Mouse (Mus musculus) thymus, postnatal 36 days (tissue): Measurements from ENCODE around the gene Khdc4.
A peak's percentile ranks its signal among the peaks of the same experiment; 100 is the strongest.
"Not testable (repeated sequence)": the region's sequence is repeated elsewhere in the genome, so short reads cannot be mapped to it uniquely, and the experiment has no call there.

Source experiments
- DNase-seq, 2 experiments: peaks; one replicate each; pipeline ENCODE4 v3.0.0; 2022; ENCODE audit warnings: mixed read lengths in 2 of 2

Khdc4 gene

GRCm38 (mm10) chr3:88658441-88659127 is 27.0 kb upstream of the Khdc4 start:
- no peak for DNase-seq

GRCm38 (mm10) chr3:88659798-88660197 is 25.8 kb upstream of the Khdc4 start:
- no peak for DNase-seq

GRCm38 (mm10) chr3:88664095-88664494 is 21.5 kb upstream of the Khdc4 start:
- no peak for DNase-seq

GRCm38 (mm10) chr3:88677399-88677798 is 8.2 kb upstream of the Khdc4 start:
- peak; percentile 24 to 36 for DNase-seq

- DNase-seq = no peak
These were observed 1.8 kb upstream of the Khdc4 start for GRCm38 (mm10) chr3:88683814-88684213.

GRCm38 (mm10) chr3:88684236-88684979 is 1.2 kb upstream of the Khdc4 start:
- no peak for DNase-seq

- peak in 1 of 2 experiments; percentile 54 for DNase-seq
These were observed 402 bp downstream of the Khdc4 start for GRCm38 (mm10) chr3:88685958-88686451.

GRCm38 (mm10) chr3:88686734-88687611 is 1.4 kb downstream of the Khdc4 start:
- DNase-seq = no peak

- no peak for DNase-seq
These were observed 3.5 kb downstream of the Khdc4 start for GRCm38 (mm10) chr3:88689079-88689478.

GRCm38 (mm10) chr3:88695545-88695944 is 9.9 kb downstream of the Khdc4 start:
- no peak for DNase-seq

GRCm38 (mm10) chr3:88698051-88698450 is 12.4 kb downstream of the Khdc4 start:
- DNase-seq = no peak

GRCm38 (mm10) chr3:88698834-88699233 is 13.2 kb downstream of the Khdc4 start:
- DNase-seq = no peak

- no peak for DNase-seq
These were observed 14.6 kb downstream of the Khdc4 start for GRCm38 (mm10) chr3:88700247-88700646.

GRCm38 (mm10) chr3:88701222-88701621 is 15.6 kb downstream of the Khdc4 start:
- DNase-seq = no peak

- DNase-seq = no peak
These were observed 28.1 kb downstream of the Khdc4 start for GRCm38 (mm10) chr3:88713709-88714108.

- DNase-seq = no peak
These were observed 29.1 kb downstream of the Khdc4 start for GRCm38 (mm10) chr3:88714725-88715124.

GRCm38 (mm10) chr3:88715716-88716115 is 30.1 kb downstream of the Khdc4 start:
- not testable (repeated sequence) for DNase-seq

- DNase-seq = peak; percentile 84 to 89
These were observed 31.0 kb downstream of the Khdc4 start, which contains the start of gene Rit1 for GRCm38 (mm10) chr3:88716399-88717197. TSS of gene Rit1 (plus strand) at chr3:88716838.

GRCm38 (mm10) chr3:88717198-88717798 is 31.7 kb downstream of the Khdc4 start:
- peak in 1 of 2 experiments; percentile 24 for DNase-seq

- no peak for DNase-seq
These were observed 32.2 kb downstream of the Khdc4 start for GRCm38 (mm10) chr3:88717831-88718230.

GRCm38 (mm10) chr3:88719098-88719497 is 33.5 kb downstream of the Khdc4 start:
- no peak for DNase-seq

- no peak for DNase-seq
These were observed 51.0 kb downstream of the Khdc4 start for GRCm38 (mm10) chr3:88736556-88736955.
